8 mouse cellular contexts compared by ENCODE assay signal in the genomic region with DNA sequence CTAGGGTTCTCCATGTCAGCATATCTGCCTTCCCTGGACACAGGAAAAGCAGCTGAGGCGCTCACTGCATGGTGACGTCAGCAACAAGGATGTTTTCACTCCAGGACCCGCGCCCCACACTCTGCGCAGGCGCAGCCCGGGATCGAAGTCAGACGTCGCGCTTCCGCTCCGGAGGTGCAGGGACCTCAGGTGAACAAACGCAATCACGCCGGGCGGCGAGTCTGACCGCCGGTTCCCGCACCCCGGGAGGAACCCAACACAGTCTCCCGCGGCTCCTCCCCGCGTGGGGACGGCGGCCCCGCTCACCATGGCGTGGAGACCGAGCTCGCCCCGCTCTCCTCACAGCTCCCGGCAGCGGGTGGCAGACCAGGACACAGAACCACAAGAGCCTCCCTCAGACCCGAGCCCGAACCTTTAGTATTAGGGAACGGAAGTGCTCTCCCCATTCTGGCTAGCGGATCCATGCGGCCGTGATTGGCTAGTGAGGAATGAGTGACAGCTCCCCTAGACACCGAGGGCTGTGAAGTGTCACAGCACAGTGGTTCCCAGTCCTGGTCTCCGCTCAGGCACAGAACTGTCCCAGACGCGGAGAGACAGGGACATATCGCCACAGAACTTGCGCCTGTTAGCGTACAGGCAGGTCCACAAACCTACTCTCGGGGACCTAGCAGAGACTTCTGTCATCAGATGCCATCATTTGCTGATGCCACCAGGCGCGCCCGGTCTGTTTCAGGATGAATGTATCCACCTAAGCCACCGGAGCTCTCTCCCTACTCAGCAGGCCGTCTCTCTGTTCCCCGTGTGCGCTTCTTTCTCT. TPM values are rescaled to one million over a fixed set of nuclear protein-coding genes. Genes with fewer than 3 reads are reported as not detected.
A peak's percentile ranks its signal among the peaks of the same experiment; 100 is the strongest.
DNase-seq lines count a peak whose midpoint lies in the region; ATAC-seq and TF ChIP-seq lines count a peak whose summit lies in the region.
"Not testable (repeated sequence)": the region's sequence is repeated elsewhere in the genome, so short reads cannot be mapped to it uniquely, and the experiment has no call there.

No protein-coding gene starts in this region.

- peak overlapping the region; percentile 63 for H3K27ac ChIP-seq in MEL (ENCODE audit: control insufficient read depth, low read depth, low read length)
- H3K27ac ChIP-seq in hindbrain, embryonic 10.5 days, result peak overlapping the region; percentile 89
- H3K27ac ChIP-seq in lung, postnatal 0 days (ENCODE audit: low read length), result peak overlapping the region; percentile 89

- H3K4me2 ChIP-seq in lung, postnatal 0 days (replicated peaks; ENCODE audit: low read depth, low read length), result peak overlapping the region; percentile 71

- H3K27me3 ChIP-seq in MEL (ENCODE audit: control insufficient read depth in 1 of 2, insufficient read depth in 2 of 2, low read length in 2 of 2); hindbrain, embryonic 10.5 days (ENCODE audit: insufficient read depth, poor library complexity, severe bottlenecking); lung, postnatal 0 days (replicated peaks; ENCODE audit: insufficient read depth, low read length): not testable (repeated sequence)

- not testable (repeated sequence) for H3K79me2 ChIP-seq in MEL (ENCODE audit: control insufficient read depth, insufficient read depth, low read length, poor library complexity)

- H3K4me1 ChIP-seq in MEL (ENCODE audit: control insufficient read depth in 1 of 2, insufficient read depth in 2 of 2, low read length in 2 of 2); hindbrain, embryonic 10.5 days (replicated peaks); lung, postnatal 0 days (ENCODE audit: insufficient read depth, low read depth, low read length): not testable (repeated sequence)

- H3K9ac ChIP-seq in MEL (ENCODE audit: control insufficient read depth, low read depth, low read length, poor library complexity, severe bottlenecking), result peak overlapping the region; percentile 74
- peak overlapping the region; percentile 58 for H3K9ac ChIP-seq in lung, postnatal 0 days (replicated peaks; ENCODE audit: low read depth)

- WGBS in hindbrain, embryonic 10.5 days, result under 1% methylated on average over 56 of the region's 56 CpGs
- WGBS in lung, postnatal 0 days, result under 1% methylated on average over 45 of the region's 56 CpGs

- not testable (repeated sequence) for H3K36me3 ChIP-seq in MEL (ENCODE audit: control insufficient read depth in 1 of 2, insufficient read depth in 2 of 2, low read length in 2 of 2); lung, postnatal 0 days (ENCODE audit: insufficient read depth, low read length)
- peaks cover 14% of the 10 kb centered on the region for H3K36me3 ChIP-seq in hindbrain, embryonic 10.5 days

- TF ChIP-seq POLR2A in MEL (IDR thresholded peaks at IDR 0.05; ENCODE audit: control insufficient read depth in 1 of 2, insufficient read depth in 1 of 2, low read depth in 1 of 2, low read length in 2 of 2, poor library complexity in 1 of 2), result peak; percentile 57 to 74; a peak in 3 of 4 replicates

- not testable (repeated sequence) for TF ChIP-seq CTCF in MEL (IDR thresholded peaks at IDR 0.05 in 2 of 3, conservative IDR thresholded peaks at IDR 0.05 in 1 of 3; ENCODE audit: control insufficient read depth in 1 of 3, insufficient read depth in 1 of 3, low read depth in 2 of 3, low read length in 3 of 3, poor library complexity in 1 of 3, severe bottlenecking in 1 of 3); lung, postnatal 0 days (IDR thresholded peaks at IDR 0.05)

- not testable (repeated sequence) for TF ChIP-seq RAD21 in MEL (IDR thresholded peaks at IDR 0.05; ENCODE audit: low read depth, low read length)

- H3K9me3 ChIP-seq in MEL (replicated peaks; ENCODE audit: insufficient read depth, low read length); hindbrain, embryonic 10.5 days; lung, postnatal 0 days (ENCODE audit: low read length): not testable (repeated sequence)

- not testable (repeated sequence) for TF ChIP-seq EP300 in MEL (IDR thresholded peaks at IDR 0.05; ENCODE audit: low read depth in 1 of 2, low read length in 2 of 2); lung, postnatal 0 days (IDR thresholded peaks at IDR 0.05)

- ATAC-seq in frontal cortex, adult (ENCODE audit: low TSS enrichment), result peak; percentile 97
- ATAC-seq in lung, postnatal 0 days, result peak; percentile 97

- peak overlapping the region; percentile 75 to 92 for H3K4me3 ChIP-seq in MEL (ENCODE audit: control insufficient read depth in 1 of 2, insufficient read depth in 1 of 2, low read depth in 2 of 2, low read length in 2 of 2)
- peak overlapping the region; percentile 62 for H3K4me3 ChIP-seq in hindbrain, embryonic 10.5 days
- H3K4me3 ChIP-seq in lung, postnatal 0 days (ENCODE audit: low read depth, low read length), result peak overlapping the region; percentile 43

- DNase-seq in MEL (ENCODE audit: low read depth, low spot score), result peak; percentile 89
- peak; percentile 94 for DNase-seq in cerebellum, adult 8-10 months
- peak; percentile 76 for DNase-seq in hindbrain, embryonic 10.5 days (ENCODE audit: low spot score)
- peak; percentile 91 to 92 for DNase-seq in layer of hippocampus, postnatal 10 days (ENCODE audit: low spot score in 2 of 2)
- peak; percentile 82 for DNase-seq in lung, postnatal 0 days (ENCODE audit: low spot score)
- peak; percentile 76 for DNase-seq in ovary, postnatal 10 days (ENCODE audit: low spot score)
- peak; percentile 71 to 79 for DNase-seq in thymus, postnatal 10 days (ENCODE audit: low spot score in 2 of 2)

TF ChIP-seq in MEL, 35 proteins besides CTCF, POLR2A, EP300 and RAD21:
- TF ChIP-seq ZMIZ1 (IDR thresholded peaks at IDR 0.05; ENCODE audit: low read depth, low read length), result peak; percentile 67; the same call in 1 of the 2 replicates
- TF ChIP-seq POLR2AphosphoS2 (IDR thresholded peaks at IDR 0.05; ENCODE audit: low read length), result peak; percentile 68; the same call in 1 of the 2 replicates
- TF ChIP-seq TBP (IDR thresholded peaks at IDR 0.05; ENCODE audit: low read depth, low read length), result peak; percentile 61
- 0 out of 2 replicates have a peak, but pooled peaks have one; percentile 10 for TF ChIP-seq ELF1 (IDR thresholded peaks at IDR 0.05; ENCODE audit: low read depth, low read length)
- peak; percentile 67 for TF ChIP-seq NELFE (IDR thresholded peaks at IDR 0.05; ENCODE audit: low read depth, low read length)
- peak; percentile 71 for TF ChIP-seq NRF1 (IDR thresholded peaks at IDR 0.05; ENCODE audit: insufficient read depth, low read depth, low read length, poor library complexity, severe bottlenecking)
- TF ChIP-seq MXI1 (IDR thresholded peaks at IDR 0.05; ENCODE audit: low read depth, low read length), result peak; percentile 52; the same call in 1 of the 2 replicates
- peak; percentile 59; the same call in 1 of the 2 replicates for TF ChIP-seq HCFC1 (IDR thresholded peaks at IDR 0.05; ENCODE audit: low read depth, low read length)
- peak; percentile 28 for TF ChIP-seq SIN3A (IDR thresholded peaks at IDR 0.05; ENCODE audit: low read length)

RNA-seq across cellular contexts. Expression of gene Zfp119b, which starts 4.2 kb away (rescaled TPM):
- total RNA-seq in MEL (2012; rRNA removed), result 1.6 and 2.0 TPM in 2 replicates
- 1 to 10 TPM in 1 of 2 experiments, not detected in 1; 1.1 TPM for polyA plus RNA-seq in MEL (2012; ENCODE audit: insufficient read depth in 1 of 2, insufficient read length in 2 of 2, low read depth in 1 of 2, low replicate concordance in 2 of 2, missing spikeins in 1 of 2)
- 4.6 and 5.6 TPM in 2 replicates for polyA plus RNA-seq in hindbrain, embryonic 10.5 days (2016; fragmentation: Nextera tagmentation; extraction: Ambion mirVana)
- total RNA-seq in layer of hippocampus, postnatal 10 days (2021), result 1 to 10 TPM; 3.9 to 4.4 TPM
- 10.0 and 11.0 TPM in 2 replicates for polyA plus RNA-seq in lung, postnatal 0 days (2015; fragmentation: Nextera tagmentation; extraction: Ambion mirVana)

RNA-seq across cellular contexts. Expression of gene Ebi3, which starts 7.4 kb away (rescaled TPM):
- total RNA-seq in MEL (2012; rRNA removed), result 0.15 TPM in 1 of 2 replicates, not detected in the other
- under 1 TPM in 1 of 2 experiments, not detected in 1; 0.86 TPM for polyA plus RNA-seq in MEL (2012; ENCODE audit: insufficient read depth in 1 of 2, insufficient read length in 2 of 2, low read depth in 1 of 2, low replicate concordance in 2 of 2, missing spikeins in 1 of 2)
- polyA plus RNA-seq in hindbrain, embryonic 10.5 days (2016; fragmentation: Nextera tagmentation; extraction: Ambion mirVana), result 1.9 and 2.8 TPM in 2 replicates
- 1 to 10 TPM; 3.1 to 3.8 TPM for total RNA-seq in layer of hippocampus, postnatal 10 days (2021)
- polyA plus RNA-seq in lung, postnatal 0 days (2015; fragmentation: Nextera tagmentation; extraction: Ambion mirVana), result 3.1 and 3.3 TPM in 2 replicates

RNA-seq across cellular contexts. Expression of gene Yju2, which starts 13.8 kb away (rescaled TPM):
- 17.6 and 18.6 TPM in 2 replicates for total RNA-seq in MEL (2012; rRNA removed)
- polyA plus RNA-seq in MEL (2012; ENCODE audit: insufficient read depth in 1 of 2, insufficient read length in 2 of 2, low read depth in 1 of 2, low replicate concordance in 2 of 2, missing spikeins in 1 of 2), result 10 to 100 TPM; 25.2 to 91.8 TPM
- 28.5 and 31.3 TPM in 2 replicates for polyA plus RNA-seq in hindbrain, embryonic 10.5 days (2016; fragmentation: Nextera tagmentation; extraction: Ambion mirVana)
- 10 to 100 TPM; 15.9 to 16.8 TPM for total RNA-seq in layer of hippocampus, postnatal 10 days (2021)
- polyA plus RNA-seq in lung, postnatal 0 days (2015; fragmentation: Nextera tagmentation; extraction: Ambion mirVana), result 16.8 and 19.2 TPM in 2 replicates

RNA-seq across cellular contexts. Expression of gene Shd, which starts 25.2 kb away (rescaled TPM):
- 0.26 and 0.31 TPM in 2 replicates for total RNA-seq in MEL (2012; rRNA removed)
- under 1 TPM in 1 of 2 experiments, not detected in 1; 0.89 TPM for polyA plus RNA-seq in MEL (2012; ENCODE audit: insufficient read depth in 1 of 2, insufficient read length in 2 of 2, low read depth in 1 of 2, low replicate concordance in 2 of 2, missing spikeins in 1 of 2)
- 52.0 and 105 TPM in 2 replicates for polyA plus RNA-seq in hindbrain, embryonic 10.5 days (2016; fragmentation: Nextera tagmentation; extraction: Ambion mirVana)
- total RNA-seq in layer of hippocampus, postnatal 10 days (2021), result 10 to 100 TPM; 53.7 to 55.3 TPM
- 3.1 and 3.4 TPM in 2 replicates for polyA plus RNA-seq in lung, postnatal 0 days (2015; fragmentation: Nextera tagmentation; extraction: Ambion mirVana)

RNA-seq across cellular contexts. Expression of gene Fsd1, which starts 41.2 kb away (rescaled TPM):
- total RNA-seq in MEL (2012; rRNA removed), result not detected in 2 replicates
- polyA plus RNA-seq in MEL (2012; ENCODE audit: insufficient read depth in 1 of 2, insufficient read length in 2 of 2, low read depth in 1 of 2, low replicate concordance in 2 of 2, missing spikeins in 1 of 2), result not detected
- 67.6 and 99.5 TPM in 2 replicates for polyA plus RNA-seq in hindbrain, embryonic 10.5 days (2016; fragmentation: Nextera tagmentation; extraction: Ambion mirVana)
- total RNA-seq in layer of hippocampus, postnatal 10 days (2021), result 100 to 1,000 TPM in 1 of 2 experiments, 10 to 100 TPM in 1; 98.0 to 101 TPM
- 0.36 and 0.37 TPM in 2 replicates for polyA plus RNA-seq in lung, postnatal 0 days (2015; fragmentation: Nextera tagmentation; extraction: Ambion mirVana)

Comparison
In these comparisons a context has a peak if more than half of its experiments do, and no peak if none do; other contexts are left out.
1. Peak in every context shown above with its lines: DNase-seq, ATAC-seq, H3K4me3 ChIP-seq and H3K27ac ChIP-seq.